Mouse (Mus musculus): Measurements from ENCODE around the gene Agbl1. TPM values are rescaled to one million over a fixed set of nuclear protein-coding genes. Genes with fewer than 3 reads are reported as not detected.

Gene Agbl1
- polyA plus RNA-seq, 1 experiment from 2014 or later, result not detected

DNA sequence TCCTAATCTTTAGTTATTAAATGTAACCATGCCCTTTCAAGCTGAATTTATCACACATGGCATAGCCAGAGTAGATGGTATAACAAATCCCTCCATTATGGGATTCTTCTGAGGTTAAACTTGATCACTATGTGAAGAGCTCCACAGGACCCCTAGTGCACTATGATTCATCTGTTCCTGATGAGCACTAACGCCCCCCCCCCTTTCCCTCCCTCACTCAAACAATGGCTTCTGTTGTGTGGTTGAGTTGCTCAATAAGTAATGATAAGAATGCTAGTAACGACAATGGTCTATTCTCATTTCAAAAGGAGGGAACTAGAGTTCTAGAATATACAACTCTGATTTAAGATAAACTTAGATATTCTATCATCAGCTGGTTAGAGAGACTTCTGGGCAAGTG, 560.4 kb downstream of the Agbl1 start:
- H3K36me3 ChIP-seq (ENCODE audit: control insufficient read depth, insufficient read depth), result no peaks in the 10 kb centered on the region
- H3K27ac ChIP-seq (ENCODE audit: low read depth, low read length), result no peak overlapping the region
- H3K4me3 ChIP-seq (ENCODE audit: low read depth, low read length), result no peak overlapping the region
- no peaks in the 10 kb centered on the region for H3K27me3 ChIP-seq (replicated peaks; ENCODE audit: control insufficient read depth, insufficient read depth, low read length)
- ATAC-seq, result no peak
- H3K4me2 ChIP-seq (replicated peaks; ENCODE audit: low read depth), result no peak overlapping the region
- 44% methylated on average over 2 of the region's 2 CpGs for WGBS
- no peak overlapping the region for H3K9ac ChIP-seq (ENCODE audit: low read depth, low read length)
- no peak for TF ChIP-seq CTCF (IDR thresholded peaks at IDR 0.05; ENCODE audit: low read depth)
- H3K9me3 ChIP-seq (ENCODE audit: control insufficient read depth), result no peaks in the 10 kb centered on the region
- H3K4me1 ChIP-seq (replicated peaks; ENCODE audit: control insufficient read depth, insufficient read depth, low read length), result no peaks in the 10 kb centered on the region

DNA sequence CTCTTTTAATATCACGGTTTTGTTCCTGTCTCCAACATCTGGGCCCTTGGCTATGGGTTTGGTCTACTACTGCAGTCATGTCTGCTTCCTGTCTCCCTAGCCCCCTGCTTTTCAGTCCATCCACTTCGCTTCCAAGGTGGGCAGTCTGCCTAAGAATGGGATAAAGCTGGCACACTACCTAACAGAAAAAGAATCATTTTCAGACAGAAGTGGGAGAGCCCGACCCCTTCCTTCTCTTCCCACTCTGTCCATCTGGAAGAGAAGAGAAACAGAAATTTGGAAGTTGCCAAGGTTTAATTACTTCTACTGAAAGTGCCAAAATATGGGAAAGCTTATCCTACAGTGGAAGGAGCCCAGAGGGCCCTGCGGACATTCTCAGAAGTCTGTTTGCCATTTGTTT, 561.6 kb downstream of the Agbl1 start:
- no peak overlapping the region for H3K4me2 ChIP-seq (replicated peaks; ENCODE audit: low read depth)

DNA sequence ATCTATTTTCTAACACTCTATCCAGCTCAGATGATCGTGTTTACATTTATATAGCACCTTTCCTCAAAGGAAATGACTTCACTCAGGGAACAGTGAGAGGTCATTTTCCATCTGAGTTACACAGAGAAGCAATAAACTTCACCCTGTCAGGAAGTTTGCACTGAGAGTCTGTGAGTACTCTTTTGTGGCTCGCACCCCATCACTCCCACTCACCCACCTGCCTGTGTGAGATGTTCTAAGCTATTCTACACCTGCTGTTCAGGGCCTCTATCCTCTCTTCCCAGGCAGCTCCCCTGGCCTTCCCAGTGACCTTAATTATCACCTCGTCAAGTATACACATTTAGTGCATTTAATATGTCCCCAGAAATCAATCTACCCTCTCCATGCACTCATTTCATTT, 580.3 kb downstream of the Agbl1 start:
- Histone ChIP-seq H3K4me3 (ENCODE audit: low read depth, low read length) (no peak overlapping the region), H3K9me3 (ENCODE audit: control insufficient read depth) (no peaks in the 10 kb centered on the region), H3K4me2 (replicated peaks; ENCODE audit: low read depth) (no peak overlapping the region), H3K9ac (ENCODE audit: low read depth, low read length) (no peak overlapping the region), H3K27me3 (replicated peaks; ENCODE audit: control insufficient read depth, insufficient read depth, low read length) (no peaks in the 10 kb centered on the region), H3K36me3 (ENCODE audit: control insufficient read depth, insufficient read depth) (no peaks in the 10 kb centered on the region), H3K27ac (ENCODE audit: low read depth, low read length) (no peak overlapping the region), H3K4me1 (replicated peaks; ENCODE audit: control insufficient read depth, insufficient read depth, low read length) (no peaks in the 10 kb centered on the region)
- WGBS, result 25% methylated on average over 3 of the region's 3 CpGs
- TF ChIP-seq CTCF (IDR thresholded peaks at IDR 0.05; ENCODE audit: low read depth), result no peak
- ATAC-seq, result no peak

More for the DNA sequence above, 561.6 kb downstream of the Agbl1 start:
- H3K9ac ChIP-seq (ENCODE audit: low read depth, low read length), result no peak overlapping the region
- no peak for TF ChIP-seq CTCF (IDR thresholded peaks at IDR 0.05; ENCODE audit: low read depth)
- no peak overlapping the region for H3K4me3 ChIP-seq (ENCODE audit: low read depth, low read length)
- ATAC-seq, result no peak
- no peaks in the 10 kb centered on the region for H3K4me1 ChIP-seq (replicated peaks; ENCODE audit: control insufficient read depth, insufficient read depth, low read length)
- no peaks in the 10 kb centered on the region for H3K27me3 ChIP-seq (replicated peaks; ENCODE audit: control insufficient read depth, insufficient read depth, low read length)
- 69% methylated on average over 4 of the region's 4 CpGs for WGBS
- no peak overlapping the region for H3K27ac ChIP-seq (ENCODE audit: low read depth, low read length)
- no peaks in the 10 kb centered on the region for H3K9me3 ChIP-seq (ENCODE audit: control insufficient read depth)
- H3K36me3 ChIP-seq (ENCODE audit: control insufficient read depth, insufficient read depth), result no peaks in the 10 kb centered on the region

DNA sequence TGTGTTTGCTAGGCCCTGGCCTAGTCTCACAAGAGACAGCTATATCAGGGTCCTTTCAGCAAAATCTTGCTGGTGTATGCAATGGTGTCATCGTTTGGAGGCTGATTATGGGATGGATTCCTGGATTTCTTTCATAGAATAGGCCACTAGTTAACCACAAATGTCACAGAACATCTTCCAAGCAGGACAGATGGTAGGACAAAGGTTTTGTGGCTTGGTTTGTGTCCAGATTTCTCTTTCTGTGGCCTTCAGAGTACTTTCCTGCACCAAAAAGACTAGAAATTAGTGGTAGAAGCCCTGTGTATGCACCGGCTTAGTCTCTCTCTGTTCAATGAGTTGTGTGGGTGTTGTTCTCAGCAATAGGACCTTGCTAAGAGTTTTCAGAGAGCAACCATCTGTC, 590.9 kb downstream of the Agbl1 start:
- no peak for ATAC-seq
- no peak for TF ChIP-seq CTCF (IDR thresholded peaks at IDR 0.05; ENCODE audit: low read depth)
- Histone ChIP-seq H3K27me3 (replicated peaks; ENCODE audit: control insufficient read depth, insufficient read depth, low read length) (no peaks in the 10 kb centered on the region), H3K36me3 (ENCODE audit: control insufficient read depth, insufficient read depth) (no peaks in the 10 kb centered on the region), H3K4me1 (replicated peaks; ENCODE audit: control insufficient read depth, insufficient read depth, low read length) (no peaks in the 10 kb centered on the region), H3K4me2 (replicated peaks; ENCODE audit: low read depth) (no peak overlapping the region), H3K9ac (ENCODE audit: low read depth, low read length) (no peak overlapping the region), H3K27ac (ENCODE audit: low read depth, low read length) (no peak overlapping the region), H3K9me3 (ENCODE audit: control insufficient read depth) (no peaks in the 10 kb centered on the region), H3K4me3 (ENCODE audit: low read depth, low read length) (no peak overlapping the region)
- WGBS, result 73% methylated on average over 2 of the region's 2 CpGs

DNA sequence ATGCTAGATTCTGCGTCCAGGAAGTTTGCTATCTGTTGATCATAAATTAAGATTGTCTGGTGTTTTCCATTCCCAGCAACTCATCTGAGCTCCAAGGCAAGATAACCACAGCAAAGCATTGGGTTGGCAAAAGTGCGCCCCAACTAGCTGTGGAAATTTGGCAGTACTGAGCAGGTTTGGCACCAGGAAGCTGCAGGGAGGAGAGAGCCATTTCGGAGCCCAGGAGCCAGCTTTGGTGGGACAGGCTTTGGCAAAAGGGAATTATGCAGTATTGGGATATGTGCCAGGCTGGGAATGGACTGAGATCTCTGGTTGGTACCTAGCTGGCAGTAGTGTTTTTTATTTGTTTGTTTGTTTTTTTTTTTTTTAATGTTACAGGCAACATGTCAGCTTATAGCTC, 612.5 kb downstream of the Agbl1 start:
- no peaks in the 10 kb centered on the region for H3K4me1 ChIP-seq (replicated peaks; ENCODE audit: control insufficient read depth, insufficient read depth, low read length)
- no peaks in the 10 kb centered on the region for H3K27me3 ChIP-seq (replicated peaks; ENCODE audit: control insufficient read depth, insufficient read depth, low read length)
- 87% methylated on average over 3 of the region's 3 CpGs for WGBS
- H3K4me2 ChIP-seq (replicated peaks; ENCODE audit: low read depth), result no peak overlapping the region
- H3K27ac ChIP-seq (ENCODE audit: low read depth, low read length), result no peak overlapping the region
- no peak overlapping the region for H3K9ac ChIP-seq (ENCODE audit: low read depth, low read length)
- TF ChIP-seq CTCF (IDR thresholded peaks at IDR 0.05; ENCODE audit: low read depth), result no peak
- no peak for ATAC-seq
- H3K4me3 ChIP-seq (ENCODE audit: low read depth, low read length), result no peak overlapping the region
- no peaks in the 10 kb centered on the region for H3K36me3 ChIP-seq (ENCODE audit: control insufficient read depth, insufficient read depth)
- no peaks in the 10 kb centered on the region for H3K9me3 ChIP-seq (ENCODE audit: control insufficient read depth)

DNA sequence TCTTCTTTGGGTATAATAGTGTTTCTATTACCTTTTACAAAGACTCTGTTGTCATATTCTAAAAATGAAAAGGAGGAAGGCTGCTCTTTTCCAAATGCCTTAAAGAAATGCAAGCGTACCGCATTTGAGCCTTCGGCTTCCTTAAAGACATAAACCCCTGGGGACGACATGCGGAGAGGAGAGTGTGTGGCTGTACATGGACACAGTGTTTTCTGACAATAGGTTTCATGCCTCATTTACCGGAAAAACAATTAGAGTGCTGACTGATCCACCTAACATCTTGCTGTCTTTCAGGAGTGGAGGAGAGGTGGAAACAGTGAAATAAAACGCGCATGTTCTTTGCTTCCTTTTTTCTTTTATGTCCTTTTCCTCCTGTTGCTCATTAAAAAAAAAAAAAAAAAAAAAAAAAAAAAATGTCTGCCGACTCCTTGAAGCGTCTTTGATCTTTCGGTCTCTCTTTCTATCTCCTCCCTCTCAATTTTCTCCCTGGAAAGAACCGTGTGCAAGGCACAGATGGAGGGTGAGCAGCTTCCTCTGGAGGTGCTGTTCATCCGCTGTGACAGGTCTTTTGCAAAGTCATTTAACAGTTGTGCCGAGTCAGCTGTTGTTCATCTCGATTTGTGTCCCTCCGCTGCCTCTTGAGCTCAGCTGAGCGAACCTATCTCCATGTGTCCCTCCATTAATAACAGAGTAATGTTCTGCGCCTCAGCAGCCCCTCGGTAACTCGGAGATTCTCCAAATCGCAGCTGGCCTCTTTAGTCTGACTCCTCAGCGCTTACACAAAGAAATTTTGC, 659.9 kb downstream of the Agbl1 start:
- no peak for ATAC-seq
- H3K4me2 ChIP-seq (replicated peaks; ENCODE audit: low read depth), result no peak overlapping the region
- H3K4me3 ChIP-seq (ENCODE audit: low read depth, low read length), result no peak overlapping the region
- H3K9ac ChIP-seq (ENCODE audit: low read depth, low read length), result no peak overlapping the region
- WGBS, result 75% methylated on average over 22 of the region's 22 CpGs
- no peak overlapping the region for H3K27ac ChIP-seq (ENCODE audit: low read depth, low read length)
- TF ChIP-seq CTCF (IDR thresholded peaks at IDR 0.05; ENCODE audit: low read depth), result no peak
- no peaks in the 10 kb centered on the region for H3K9me3 ChIP-seq (ENCODE audit: control insufficient read depth)
- no peaks in the 10 kb centered on the region for H3K27me3 ChIP-seq (replicated peaks; ENCODE audit: control insufficient read depth, insufficient read depth, low read length)
- no peaks in the 10 kb centered on the region for H3K36me3 ChIP-seq (ENCODE audit: control insufficient read depth, insufficient read depth)
- no peaks in the 10 kb centered on the region for H3K4me1 ChIP-seq (replicated peaks; ENCODE audit: control insufficient read depth, insufficient read depth, low read length)
